Mouse (Mus musculus) lung, postnatal 0 days (tissue): Measurements from ENCODE around the gene 4921530L21Rik. TPM values are rescaled to one million over a fixed set of nuclear protein-coding genes. Genes with fewer than 3 reads are reported as not detected.

Experiments
- ATAC-seq: fragments of 200-750 bp; cut with Nextera tagmentation; 2 replicates; pipeline ENCODE4 v1.8.0; 2017; ENCODE audit warnings: moderate library complexity
- DNase-seq: peaks from one replicate; pipeline ENCODE4 v3.0.0-alpha.2; 2016; ENCODE audit warnings: low spot score
- H3K27ac ChIP-seq: fragments of 300-500 bp; sonication (generic); 2 replicates; pipeline ENCODE4 v1.5.1; 2014; ENCODE audit warnings: antibody characterized with exemption, mild to moderate bottlenecking, low read length, mixed read lengths
- H3K27me3 ChIP-seq: fragments of 300-500 bp; sonication (generic); replicated peaks from 2 replicates; pipeline ENCODE4 v1.6.1; 2014; ENCODE audit warnings: low read length, mixed read lengths; ENCODE audit not compliant: insufficient read depth
- H3K36me3 ChIP-seq: fragments of 300-500 bp; sonication (generic); 2 replicates; pipeline ENCODE4 v1.6.1; 2014; ENCODE audit warnings: low read length, mixed read lengths; ENCODE audit not compliant: insufficient read depth
- H3K4me1 ChIP-seq: fragments of 300-500 bp; sonication (generic); 2 replicates; pipeline ENCODE4 v1.6.1; 2014; ENCODE audit warnings: antibody characterized with exemption, low read depth, low read length, mixed read lengths; ENCODE audit not compliant: insufficient read depth
- H3K4me2 ChIP-seq: fragments of 300-500 bp; sonication (generic); replicated peaks from 2 replicates; pipeline ENCODE4 v1.6.1; 2014; ENCODE audit warnings: low read depth, mild to moderate bottlenecking, low read length, moderate library complexity, mixed read lengths
- H3K4me3 ChIP-seq: fragments of 300-500 bp; sonication (generic); 2 replicates; pipeline ENCODE4 v1.5.1; 2014; ENCODE audit warnings: low read depth, low read length
- H3K9ac ChIP-seq: fragments of 300-500 bp; sonication (generic); replicated peaks from 2 replicates; pipeline ENCODE4 v1.6.1; 2014; ENCODE audit warnings: low read depth, mild to moderate bottlenecking
- H3K9me3 ChIP-seq: fragments of 300-500 bp; sonication (generic); 2 replicates; pipeline ENCODE4 v1.6.1; 2016; ENCODE audit warnings: low read length, mixed read lengths
- CTCF ChIP-seq: IDR thresholded peaks from 2 replicates; pipeline ENCODE4 v1.5.1; 2016; ENCODE audit warnings: antibody characterized with exemption, mild to moderate bottlenecking
- EP300 ChIP-seq: IDR thresholded peaks from 2 replicates; pipeline ENCODE4 v1.6.1; 2016; ENCODE audit warnings: antibody characterized with exemption, mild to moderate bottlenecking, control low read depth
- WGBS: fragments of 180-500 bp; shearing (Covaris S2); extraction: QIAGEN DNeasy Blood & Tissue Kit; methylation state at CpG from one replicate; pipeline ENCODE4 v1.1.7; 2014; 5-methylcytosine and 5-hydroxymethylcytosine counted together
- polyA plus RNA-seq: library from polyadenylated mRNA; unstranded; fragments of >200 nt; fragmentation: Nextera tagmentation; extraction: Ambion mirVana; gene quantifications from 2 replicates; pipeline ENCODE4 v1.2.1, GENCODE M21; 2015

The 4921530L21Rik gene
- polyA plus RNA-seq, 1 experiment from 2014 or later: not detected

DNA sequence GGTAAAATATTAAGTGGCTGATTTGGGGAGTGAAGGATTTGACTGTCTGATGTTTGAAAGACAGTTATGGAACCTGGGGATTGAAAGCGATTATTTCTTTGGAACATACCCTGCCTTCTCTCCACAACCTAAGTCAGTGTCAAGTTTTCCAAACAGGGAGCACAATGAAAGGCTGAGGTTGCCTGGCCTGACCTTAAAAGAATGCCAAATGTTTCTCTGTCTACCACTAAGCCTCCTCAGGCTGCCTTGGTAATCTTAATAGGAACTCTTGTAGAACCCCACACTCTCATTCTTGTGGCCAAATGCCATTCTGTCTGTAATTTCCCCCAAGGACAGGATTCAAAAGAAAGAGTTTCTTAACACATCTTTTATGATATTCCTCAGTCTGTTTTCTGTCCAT, 3.5 kb upstream of the 4921530L21Rik start:
- ATAC-seq (no peak), DNase-seq (no peak)
- WGBS: 93% methylated on average over 1 of the region's 1 CpGs

DNA sequence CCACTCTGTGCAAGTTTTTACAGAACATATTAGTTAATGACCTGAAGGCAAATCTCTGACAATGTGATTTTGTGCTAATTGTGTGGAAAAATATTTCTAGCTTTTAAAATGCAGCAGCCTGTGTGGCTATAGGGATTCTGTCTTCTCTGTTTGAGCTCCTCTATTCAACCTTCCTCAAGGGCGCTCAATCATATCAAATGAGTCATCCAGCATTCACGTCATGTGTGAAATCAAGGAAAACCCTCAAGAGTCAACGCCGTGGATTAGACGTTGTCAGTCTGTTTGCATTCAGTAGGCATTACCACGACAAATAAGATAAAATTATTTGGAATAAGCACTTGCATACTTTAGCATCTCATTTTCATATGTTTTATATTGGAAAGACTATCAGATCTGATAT, 18.4 kb downstream of the 4921530L21Rik start:
- Histone ChIP-seq H3K36me3 (no peaks in the 10 kb centered on the region), H3K27ac (no peak overlapping the region), H3K9me3 (no peaks in the 10 kb centered on the region), H3K4me1 (no peaks in the 10 kb centered on the region), H3K4me3 (no peak overlapping the region), H3K4me2 (no peak overlapping the region), H3K27me3 (no peaks in the 10 kb centered on the region), H3K9ac (no peak overlapping the region)
- whole genome bisulfite sequencing: 68% methylated on average over 6 of the region's 6 CpGs
- ATAC-seq (no peak), DNase-seq (no peak)
- TF ChIP-seq CTCF (no peak), EP300 (no peak)

More for the DNA sequence above, 3.5 kb upstream of the 4921530L21Rik start:
- no peaks in the 10 kb centered on the region for H3K9me3 ChIP-seq
- H3K4me1 ChIP-seq: no peaks in the 10 kb centered on the region
- no peak overlapping the region for H3K4me2 ChIP-seq
- H3K27me3 ChIP-seq: no peaks in the 10 kb centered on the region
- TF ChIP-seq EP300 (no peak), CTCF (no peak)
- no peak overlapping the region for H3K9ac ChIP-seq
- no peaks in the 10 kb centered on the region for H3K36me3 ChIP-seq
- no peak overlapping the region for H3K27ac ChIP-seq
- H3K4me3 ChIP-seq: no peak overlapping the region

DNA sequence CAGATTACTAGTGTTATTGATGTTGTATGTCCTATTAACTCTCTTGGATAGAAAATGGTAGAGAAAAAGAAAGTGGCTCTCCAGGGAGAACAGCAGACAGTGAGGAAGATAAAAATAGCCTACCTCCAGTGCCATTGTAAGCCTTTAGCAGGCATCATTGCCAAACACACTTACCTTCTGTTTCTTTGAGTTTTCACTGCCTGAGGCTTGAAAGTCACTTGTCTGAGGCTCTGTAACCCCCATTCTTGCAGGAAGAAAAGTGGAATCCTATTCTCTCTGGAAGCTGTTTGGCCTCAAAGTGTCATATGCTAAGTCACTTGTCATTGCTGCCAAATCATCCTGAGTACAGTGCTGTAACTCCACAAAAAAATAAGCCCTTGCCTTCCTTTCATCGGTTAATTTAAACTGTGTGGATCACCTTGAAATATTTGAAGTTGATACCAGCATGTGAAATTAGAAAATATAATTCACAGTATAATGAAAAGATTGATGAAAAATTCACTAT, 23.6 kb downstream of the 4921530L21Rik start:
- no peak for ATAC-seq

DNA sequence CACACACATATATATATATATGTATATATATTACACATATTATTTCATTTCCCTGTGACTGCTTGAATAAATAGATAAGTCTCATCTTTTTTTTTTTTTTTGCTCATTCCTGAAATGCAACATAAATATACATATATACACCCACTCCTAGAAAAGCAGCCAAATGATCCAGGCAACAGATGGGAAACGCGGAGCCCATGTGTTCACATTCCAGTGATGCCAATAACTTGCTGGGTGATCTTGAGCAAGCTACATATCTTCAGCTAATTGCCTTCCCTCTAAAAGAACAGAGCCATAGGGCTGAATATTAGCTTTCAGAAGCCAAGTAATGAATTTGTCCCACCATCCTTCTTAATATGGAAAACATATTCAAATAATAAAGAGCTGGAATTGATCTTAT, 32.2 kb downstream of the 4921530L21Rik start:
- no peak overlapping the region for H3K27ac ChIP-seq
- H3K9ac ChIP-seq: no peak overlapping the region
- ATAC-seq (no peak), DNase-seq (no peak)
- no peak for TF ChIP-seq EP300
- no peak for TF ChIP-seq CTCF
- H3K4me1 ChIP-seq: no peaks in the 10 kb centered on the region
- no peaks in the 10 kb centered on the region for H3K27me3 ChIP-seq
- no peaks in the 10 kb centered on the region for H3K9me3 ChIP-seq
- H3K4me2 ChIP-seq: no peak overlapping the region
- 93% methylated on average over 2 of the region's 2 CpGs for WGBS
- no peaks in the 10 kb centered on the region for H3K36me3 ChIP-seq
- no peak overlapping the region for H3K4me3 ChIP-seq

More for the DNA sequence above, 23.6 kb downstream of the 4921530L21Rik start:
- no peak overlapping the region for H3K4me2 ChIP-seq
- no peak for DNase-seq
- no peak overlapping the region for H3K9ac ChIP-seq
- H3K36me3 ChIP-seq: no peaks in the 10 kb centered on the region
- 73% methylated on average over 1 of the region's 1 CpGs for WGBS
- TF ChIP-seq CTCF (no peak), EP300 (no peak)
- H3K9me3 ChIP-seq: no peaks in the 10 kb centered on the region
- no peaks in the 10 kb centered on the region for H3K4me1 ChIP-seq
- H3K4me3 ChIP-seq: no peak overlapping the region
- H3K27ac ChIP-seq: no peak overlapping the region
- no peaks in the 10 kb centered on the region for H3K27me3 ChIP-seq

DNA sequence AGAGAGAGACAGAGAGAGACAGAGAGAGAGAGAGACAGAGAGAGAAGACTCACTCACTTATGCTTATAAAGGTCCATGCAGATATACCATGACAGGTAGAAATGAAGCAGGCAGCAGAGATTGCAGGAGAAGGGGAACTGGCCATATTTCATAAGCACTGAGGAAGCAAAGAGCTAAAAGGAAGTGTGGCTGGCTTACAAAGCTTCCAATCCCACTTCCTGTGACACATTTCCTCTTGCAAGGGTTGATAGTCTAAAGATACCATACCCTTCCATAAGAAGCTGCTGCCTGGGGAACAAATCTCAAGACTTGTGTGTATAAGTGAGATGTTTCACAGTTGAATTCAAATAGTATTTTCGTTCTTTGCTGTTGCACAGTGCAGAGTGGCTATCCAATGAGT, 45.7 kb downstream of the 4921530L21Rik start:
- Histone ChIP-seq H3K36me3 (no peaks in the 10 kb centered on the region), H3K9me3 (no peaks in the 10 kb centered on the region), H3K27ac (no peak overlapping the region), H3K4me3 (no peak overlapping the region), H3K9ac (no peak overlapping the region), H3K27me3 (no peaks in the 10 kb centered on the region), H3K4me2 (no peak overlapping the region), H3K4me1 (no peaks in the 10 kb centered on the region)
- TF ChIP-seq EP300 (no peak), CTCF (no peak)
- no peak for DNase-seq
- ATAC-seq: no peak
- WGBS: 76% methylated on average over 1 of the region's 1 CpGs

DNA sequence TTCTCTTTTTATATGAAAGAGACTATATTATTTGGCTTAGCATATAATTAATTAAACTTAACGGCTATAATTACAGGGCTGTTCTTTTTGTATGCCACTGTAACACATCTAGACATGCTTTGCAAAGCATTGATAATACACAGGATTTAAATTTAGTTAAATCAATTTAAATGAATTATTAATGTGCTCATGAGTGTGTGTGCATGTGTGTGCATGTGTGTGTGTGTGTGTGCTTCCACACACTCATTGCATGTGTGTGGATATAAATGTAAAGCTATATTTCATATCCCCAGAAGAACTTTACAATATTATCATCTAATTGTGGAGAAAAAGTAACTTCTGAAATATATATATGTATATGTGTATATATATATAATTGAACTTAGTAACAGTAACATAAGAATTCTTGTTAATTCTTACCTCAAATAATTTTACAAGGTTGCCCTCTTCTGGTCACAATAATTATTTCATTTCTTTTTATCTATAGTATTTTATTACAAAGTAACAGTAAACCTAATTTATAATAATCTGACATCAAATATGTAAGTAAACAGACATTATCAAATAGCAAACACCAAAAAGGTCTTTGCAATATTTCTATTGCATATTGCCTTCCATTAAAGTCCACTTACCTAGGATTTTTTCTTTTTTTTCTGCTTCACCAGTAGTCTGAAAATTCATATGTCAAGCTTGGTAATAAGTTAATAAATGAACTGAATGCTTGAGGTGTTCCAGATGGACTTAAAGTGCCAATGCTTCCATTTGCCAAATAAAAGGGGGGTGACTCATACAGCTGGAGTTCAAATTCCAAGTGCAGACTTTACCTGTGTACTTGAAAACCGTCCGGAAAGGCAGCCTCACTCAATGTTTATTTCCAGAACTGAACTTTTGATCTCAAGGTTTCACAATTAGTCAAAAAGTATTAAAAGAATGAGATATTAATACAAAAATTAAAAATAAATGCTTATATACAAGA, 47.0 kb downstream of the 4921530L21Rik start:
- H3K27ac ChIP-seq: no peak overlapping the region
- no peak overlapping the region for H3K9ac ChIP-seq
- H3K4me3 ChIP-seq: no peak overlapping the region
- H3K9me3 ChIP-seq: no peaks in the 10 kb centered on the region
- H3K27me3 ChIP-seq: no peaks in the 10 kb centered on the region
- 59% methylated on average over 3 of the region's 3 CpGs for WGBS
- DNase-seq (peak; percentile 13), ATAC-seq (no peak)
- TF ChIP-seq EP300 (no peak), CTCF (no peak)
- H3K36me3 ChIP-seq: no peaks in the 10 kb centered on the region
- H3K4me1 ChIP-seq: no peaks in the 10 kb centered on the region
- no peak overlapping the region for H3K4me2 ChIP-seq
